Mouse (Mus musculus): ENCODE data around the gene 4930579F01Rik. TPM values are rescaled to one million over a fixed set of nuclear protein-coding genes. Genes with fewer than 3 reads are reported as not detected.

4930579F01Rik gene
- polyA plus RNA-seq, 1 experiment = not detected

- DNase-seq = no peak
- no peak for TF ChIP-seq POLR2A (IDR thresholded peaks at IDR 0.05; ENCODE audit: control insufficient read depth, extremely low read depth, insufficient read depth, low read length, poor library complexity)
- no peak for TF ChIP-seq CTCF (IDR thresholded peaks at IDR 0.05; ENCODE audit: borderline replicate concordance, control insufficient read depth, extremely low read depth, insufficient read depth, low read length, poor library complexity)
- Histone ChIP-seq H3K27ac (ENCODE audit: control insufficient read depth, insufficient read depth, low read length) (no peak overlapping the region), H3K36me3 (ENCODE audit: control insufficient read depth, insufficient read depth, low read length) (no peaks in the 10 kb centered on the region), H3K4me1 (replicated peaks; ENCODE audit: control insufficient read depth, insufficient read depth, low read length) (peaks cover 2% of the 10 kb centered on the region; the same call in 1 of the 2 replicates), H3K27me3 (ENCODE audit: control insufficient read depth, insufficient read depth, low read length) (no peaks in the 10 kb centered on the region), H3K4me3 (ENCODE audit: control insufficient read depth, insufficient read depth, low read length) (no peak overlapping the region)
- 60% methylated on average over 4 of the region's 4 CpGs for WGBS
Observed at GRCm38 (mm10) chr3:138162553-138163183, 31.0 kb downstream of the 4930579F01Rik start.

GRCm38 (mm10) chr3:138161623-138162022 lies 32.0 kb downstream of the 4930579F01Rik start:
- no peak for TF ChIP-seq CTCF (IDR thresholded peaks at IDR 0.05; ENCODE audit: borderline replicate concordance, control insufficient read depth, extremely low read depth, insufficient read depth, low read length, poor library complexity)
- TF ChIP-seq POLR2A (IDR thresholded peaks at IDR 0.05; ENCODE audit: control insufficient read depth, extremely low read depth, insufficient read depth, low read length, poor library complexity) = no peak
- no peaks in the 10 kb centered on the region for H3K36me3 ChIP-seq (ENCODE audit: control insufficient read depth, insufficient read depth, low read length)
- H3K4me1 ChIP-seq (replicated peaks; ENCODE audit: control insufficient read depth, insufficient read depth, low read length) = peaks cover 2% of the 10 kb centered on the region; the same call in 1 of the 2 replicates
- 93% methylated on average over 10 of the region's 10 CpGs for WGBS
- no peaks in the 10 kb centered on the region for H3K27me3 ChIP-seq (ENCODE audit: control insufficient read depth, insufficient read depth, low read length)
- H3K27ac ChIP-seq (ENCODE audit: control insufficient read depth, insufficient read depth, low read length) = no peak overlapping the region
- H3K4me3 ChIP-seq (ENCODE audit: control insufficient read depth, insufficient read depth, low read length) = no peak overlapping the region
- no peak for DNase-seq

GRCm38 (mm10) chr3:138156651-138157050 lies 37.0 kb downstream of the 4930579F01Rik start:
- 91% methylated on average over 10 of the region's 10 CpGs for WGBS

GRCm38 (mm10) chr3:138155062-138155461 lies 38.6 kb downstream of the 4930579F01Rik start:
- 95% methylated on average over 4 of the region's 4 CpGs for WGBS
- H3K27me3 ChIP-seq (ENCODE audit: control insufficient read depth, insufficient read depth, low read length) = no peaks in the 10 kb centered on the region
- H3K27ac ChIP-seq (ENCODE audit: control insufficient read depth, insufficient read depth, low read length) = no peak overlapping the region
- no peaks in the 10 kb centered on the region; the same call in 1 of the 2 replicates for H3K36me3 ChIP-seq (ENCODE audit: control insufficient read depth, insufficient read depth, low read length)
- no peaks in the 10 kb centered on the region for H3K4me1 ChIP-seq (replicated peaks; ENCODE audit: control insufficient read depth, insufficient read depth, low read length)
- H3K4me3 ChIP-seq (ENCODE audit: control insufficient read depth, insufficient read depth, low read length) = no peak overlapping the region
- no peak for TF ChIP-seq POLR2A (IDR thresholded peaks at IDR 0.05; ENCODE audit: control insufficient read depth, extremely low read depth, insufficient read depth, low read length, poor library complexity)
- no peak for TF ChIP-seq CTCF (IDR thresholded peaks at IDR 0.05; ENCODE audit: borderline replicate concordance, control insufficient read depth, extremely low read depth, insufficient read depth, low read length, poor library complexity)
- DNase-seq = no peak

More at GRCm38 (mm10) chr3:138156651-138157050, 37.0 kb downstream of the 4930579F01Rik start:
- H3K36me3 ChIP-seq (ENCODE audit: control insufficient read depth, insufficient read depth, low read length) = no peaks in the 10 kb centered on the region
- H3K4me3 ChIP-seq (ENCODE audit: control insufficient read depth, insufficient read depth, low read length) = no peak overlapping the region
- DNase-seq = no peak
- H3K27me3 ChIP-seq (ENCODE audit: control insufficient read depth, insufficient read depth, low read length) = no peaks in the 10 kb centered on the region
- TF ChIP-seq CTCF (IDR thresholded peaks at IDR 0.05; ENCODE audit: borderline replicate concordance, control insufficient read depth, extremely low read depth, insufficient read depth, low read length, poor library complexity) (no peak), POLR2A (IDR thresholded peaks at IDR 0.05; ENCODE audit: control insufficient read depth, extremely low read depth, insufficient read depth, low read length, poor library complexity) (no peak)
- no peaks in the 10 kb centered on the region for H3K4me1 ChIP-seq (replicated peaks; ENCODE audit: control insufficient read depth, insufficient read depth, low read length)
- H3K27ac ChIP-seq (ENCODE audit: control insufficient read depth, insufficient read depth, low read length) = no peak overlapping the region

GRCm38 (mm10) chr3:138148811-138149210 lies 44.8 kb downstream of the 4930579F01Rik start:
- Histone ChIP-seq H3K4me1 (replicated peaks; ENCODE audit: control insufficient read depth, insufficient read depth, low read length) (no peaks in the 10 kb centered on the region), H3K36me3 (ENCODE audit: control insufficient read depth, insufficient read depth, low read length) (no peaks in the 10 kb centered on the region; the same call in 1 of the 2 replicates), H3K27ac (ENCODE audit: control insufficient read depth, insufficient read depth, low read length) (no peak overlapping the region), H3K4me3 (ENCODE audit: control insufficient read depth, insufficient read depth, low read length) (no peak overlapping the region), H3K27me3 (ENCODE audit: control insufficient read depth, insufficient read depth, low read length) (no peaks in the 10 kb centered on the region)
- DNase-seq = no peak
- 92% methylated on average over 2 of the region's 2 CpGs for WGBS
- TF ChIP-seq CTCF (IDR thresholded peaks at IDR 0.05; ENCODE audit: borderline replicate concordance, control insufficient read depth, extremely low read depth, insufficient read depth, low read length, poor library complexity) = no peak
- no peak for TF ChIP-seq POLR2A (IDR thresholded peaks at IDR 0.05; ENCODE audit: control insufficient read depth, extremely low read depth, insufficient read depth, low read length, poor library complexity)

- peak within 1 kb of the TSS; percentile 85 for H3K4me3 ChIP-seq (ENCODE audit: control insufficient read depth, insufficient read depth, low read length)
- TF ChIP-seq POLR2A (IDR thresholded peaks at IDR 0.05; ENCODE audit: control insufficient read depth, extremely low read depth, insufficient read depth, low read length, poor library complexity) = no peak
- no peak for TF ChIP-seq CTCF (IDR thresholded peaks at IDR 0.05; ENCODE audit: borderline replicate concordance, control insufficient read depth, extremely low read depth, insufficient read depth, low read length, poor library complexity)
- H3K27ac ChIP-seq (ENCODE audit: control insufficient read depth, insufficient read depth, low read length) = peak within 1 kb of the TSS; percentile 93
- WGBS = under 1% methylated on average over 8 of the region's 8 CpGs
- H3K27me3 ChIP-seq (ENCODE audit: control insufficient read depth, insufficient read depth, low read length) = no peaks in the 10 kb centered on the region
- no peaks in the 10 kb centered on the region for H3K36me3 ChIP-seq (ENCODE audit: control insufficient read depth, insufficient read depth, low read length)
- H3K4me1 ChIP-seq (replicated peaks; ENCODE audit: control insufficient read depth, insufficient read depth, low read length) = no peaks in the 10 kb centered on the region
- DNase-seq = peak; percentile 79
Observed at GRCm38 (mm10) chr3:138144642-138145171, 48.9 kb downstream of the 4930579F01Rik start, which contains the start of gene Mttp. Mttp (minus strand) TSS chr3:138144968.

Data from thymus, adult 2 months (tissue).